9 mouse cellular contexts compared by ENCODE assay signal in genomic region chr3:120747678-120748077, GRCm38 (mm10).
DNase-seq lines count a peak whose midpoint lies in the region; ATAC-seq lines count a peak whose summit lies in the region.
"Had no signal": no experiment of that assay in that cellular context is flagged by ENCODE, and none has a peak within 500 bp of the region (broad histone marks: within the 10 kb centered on the region; RNA-seq: fewer than 3 reads in every experiment).

No protein-coding gene starts in this region.

- DNase-seq in heart, postnatal 4 days, result peak; percentile 23
- DNase-seq in heart, adult 9 months (ENCODE audit: low spot score in 2 of 2), result no peak
- peak; percentile 22 for DNase-seq in right cerebral cortex, postnatal 4 days
- DNase-seq in right cerebral cortex, adult 18-20 months, result no peak
- DNase-seq in brain, adult 2 months (ENCODE audit: low read depth, low spot score), result peak; percentile 22
- DNase-seq in lung, postnatal 36 days, result peak; percentile 26
- no peak for DNase-seq in gastrocnemius, adult 18-20 months (ENCODE audit: low spot score)

- ATAC-seq in megakaryocyte, adult 5-6 weeks (ENCODE audit: poor library complexity, severe bottlenecking), result no peak
- ATAC-seq: forebrain, embryonic 14.5 days had no signal

Comparison
In these comparisons a context has a peak if more than half of its experiments do, and no peak if none do; other contexts are left out.
1. DNase-seq: peak in heart, postnatal 4 days (single experiment), right cerebral cortex, postnatal 4 days (single experiment), brain, adult 2 months (single experiment) and lung, postnatal 36 days (single experiment); none in heart, adult 9 months (0 of 2), right cerebral cortex, adult 18-20 months (single experiment) and gastrocnemius, adult 18-20 months (single experiment).